11 mouse cellular contexts compared by ENCODE assay signal in the genomic region with DNA sequence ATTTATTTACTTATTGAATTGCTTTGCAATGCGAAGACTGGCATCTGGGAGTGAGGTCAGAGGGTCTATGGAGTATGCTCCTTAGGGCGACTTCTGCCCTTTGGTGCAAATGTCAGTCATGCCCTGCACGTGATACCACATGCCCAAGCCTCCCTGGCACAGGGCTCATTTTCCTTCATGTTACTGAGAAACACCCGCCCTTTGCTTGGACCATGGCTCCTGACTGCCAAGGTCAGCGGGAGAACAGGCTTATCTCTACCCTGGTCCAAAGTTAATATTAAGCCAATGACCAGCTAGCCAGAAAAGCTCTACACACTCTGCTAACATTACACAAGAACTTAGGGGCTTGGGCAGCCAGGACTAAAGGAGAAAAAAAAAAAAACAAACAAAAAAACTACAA.
DNase-seq lines count a peak whose midpoint lies in the region; ATAC-seq and TF ChIP-seq lines count a peak whose summit lies in the region.
"Had no signal": no experiment of that assay in that cellular context is flagged by ENCODE, and none has a peak within 500 bp of the region (broad histone marks: within the 10 kb centered on the region; RNA-seq: fewer than 3 reads in every experiment).

No protein-coding gene starts in this region.

- no peak for TF ChIP-seq POLR2A in liver, adult 2 months (IDR thresholded peaks at IDR 0.05; ENCODE audit: extremely low read depth, insufficient read depth, low read length)

- no peak for TF ChIP-seq CTCF in liver, adult 2 months (IDR thresholded peaks at IDR 0.05; ENCODE audit: low read depth, low read length)

- no peaks in the 10 kb centered on the region for H3K79me2 ChIP-seq in liver, adult 2 months (ENCODE audit: control insufficient read depth, insufficient read depth, low read length)

- WGBS in liver, adult 2 months, result 21% methylated on average over 5 of the region's 5 CpGs
- 93% methylated on average over 5 of the region's 5 CpGs for WGBS in forebrain, embryonic 11.5 days
- whole genome bisulfite sequencing in hindbrain, embryonic 10.5 days, result 92% methylated on average over 5 of the region's 5 CpGs

- H3K27ac ChIP-seq in liver, adult 2 months (replicated peaks; ENCODE audit: insufficient read depth, low read depth, low read length), result peak overlapping the region; percentile 89
- no peak overlapping the region for H3K27ac ChIP-seq in forebrain, embryonic 11.5 days (ENCODE audit: low read depth, low read length)
- no peak overlapping the region; the same call in 1 of the 2 replicates for H3K27ac ChIP-seq in hindbrain, embryonic 10.5 days
- H3K27ac ChIP-seq: forebrain, embryonic 15.5 days; hindbrain, embryonic 13.5 days had no signal

- peaks cover 13% of the 10 kb centered on the region for H3K4me1 ChIP-seq in liver, adult 2 months (ENCODE audit: control insufficient read depth, insufficient read depth, low read length)
- no peaks in the 10 kb centered on the region for H3K4me1 ChIP-seq in forebrain, embryonic 11.5 days (replicated peaks; ENCODE audit: control insufficient read depth, insufficient read depth, low read length)
- H3K4me1 ChIP-seq in hindbrain, embryonic 10.5 days (replicated peaks), result peaks cover 11% of the 10 kb centered on the region; the same call in 1 of the 2 replicates
- H3K4me1 ChIP-seq: forebrain, embryonic 15.5 days; hindbrain, embryonic 13.5 days had no signal

- peaks cover 30% of the 10 kb centered on the region for H3K36me3 ChIP-seq in liver, adult 2 months (ENCODE audit: control insufficient read depth, insufficient read depth, low read length)
- peaks cover 7% of the 10 kb centered on the region; the same call in 1 of the 2 replicates for H3K36me3 ChIP-seq in forebrain, embryonic 11.5 days (ENCODE audit: control insufficient read depth, insufficient read depth, low read length)
- H3K36me3 ChIP-seq in hindbrain, embryonic 10.5 days, result peaks cover 76% of the 10 kb centered on the region

- intact Hi-C loops in heart, postnatal 14 days (cut with DNase I), result no loop called here

- ATAC-seq in forebrain, embryonic 11.5 days (replicated peaks; ENCODE audit: low FRiP score), result no peak
- ATAC-seq: forebrain, embryonic 15.5 days had no signal

- no peak overlapping the region for H3K4me3 ChIP-seq in liver, adult 2 months (ENCODE audit: insufficient read depth, low read depth, low read length)
- no peak overlapping the region for H3K4me3 ChIP-seq in forebrain, embryonic 11.5 days (ENCODE audit: low read depth, low read length)
- no peak overlapping the region for H3K4me3 ChIP-seq in hindbrain, embryonic 10.5 days
- H3K4me3 ChIP-seq: forebrain, embryonic 15.5 days; hindbrain, embryonic 13.5 days had no signal

- no peaks in the 10 kb centered on the region for H3K27me3 ChIP-seq in liver, adult 2 months (ENCODE audit: control insufficient read depth, insufficient read depth, low read length)
- no peaks in the 10 kb centered on the region for H3K27me3 ChIP-seq in forebrain, embryonic 11.5 days (ENCODE audit: control insufficient read depth, insufficient read depth, low read length)
- H3K27me3 ChIP-seq in hindbrain, embryonic 10.5 days (ENCODE audit: insufficient read depth, poor library complexity, severe bottlenecking), result no peaks in the 10 kb centered on the region
- H3K27me3 ChIP-seq: forebrain, embryonic 15.5 days; hindbrain, embryonic 13.5 days had no signal

- no peaks in the 10 kb centered on the region for H3K9me3 ChIP-seq in forebrain, embryonic 11.5 days (ENCODE audit: control insufficient read depth, low read length)
- no peaks in the 10 kb centered on the region for H3K9me3 ChIP-seq in hindbrain, embryonic 10.5 days
- H3K9me3 ChIP-seq: forebrain, embryonic 15.5 days; hindbrain, embryonic 13.5 days had no signal

- H3K9ac ChIP-seq in liver, adult 2 months (ENCODE audit: low read depth, low read length), result no peak overlapping the region
- H3K9ac ChIP-seq in forebrain, embryonic 11.5 days (ENCODE audit: low read length), result no peak overlapping the region
- H3K9ac ChIP-seq: forebrain, embryonic 15.5 days; hindbrain, embryonic 13.5 days had no signal

- peak; percentile 100 for DNase-seq in liver, adult 2 months (ENCODE audit: extremely low read depth, low read depth, low spot score)
- no peak for DNase-seq in liver
- DNase-seq in heart, postnatal 14 days, result peak; percentile 30 to 42
- DNase-seq in kidney, postnatal 36 days, result peak; percentile 80 to 92
- DNase-seq in lung, postnatal 4 days, result peak; percentile 34 to 60
- DNase-seq in frontal cortex, adult 2 months (ENCODE audit: extremely low spot score in 1 of 2, low spot score in 1 of 2), result no peak
- DNase-seq in forebrain, embryonic 11.5 days (ENCODE audit: low spot score), result no peak
- no peak for DNase-seq in hindbrain, embryonic 10.5 days (ENCODE audit: low spot score)
- DNase-seq: embryo, embryonic 11 days had no signal

- H3K4me2 ChIP-seq in forebrain, embryonic 11.5 days (ENCODE audit: low read depth, low read length, severe bottlenecking), result no peak overlapping the region
- H3K4me2 ChIP-seq: forebrain, embryonic 15.5 days; hindbrain, embryonic 13.5 days had no signal

Comparison
In these comparisons a context has a peak if more than half of its experiments do, and no peak if none do; other contexts are left out.
1. DNase-seq: peak in liver, adult 2 months (single experiment), heart, postnatal 14 days (2 of 2), kidney, postnatal 36 days (2 of 2) and lung, postnatal 4 days (2 of 2); none in liver (single experiment), frontal cortex, adult 2 months (0 of 2), forebrain, embryonic 11.5 days (single experiment) and hindbrain, embryonic 10.5 days (single experiment).